Mouse (Mus musculus) liver, embryonic 14.5 days (tissue): ENCODE data around the gene Idh2. TPM values are rescaled to one million over a fixed set of nuclear protein-coding genes. Genes with fewer than 3 reads are reported as not detected.

Source experiments
- ATAC-seq: fragments of 200-750 bp; cut with Nextera tagmentation; 2 replicates; pipeline ENCODE4 v1.8.0; 2017; ENCODE audit warnings: moderate number of reproducible peaks, mild to moderate bottlenecking, moderate library complexity; ENCODE audit not compliant: insufficient read depth
- DNase-seq, 3 experiments: peaks; one replicate each; pipeline ENCODE4 v3.0.0-alpha.2; 2012 to 2013; ENCODE audit warnings: low read depth in 3 of 3, low spot score in 3 of 3
- H3K27ac ChIP-seq: fragments of 300-500 bp; sonication (generic); 2 replicates; pipeline ENCODE4 v1.5.1; 2014; ENCODE audit warnings: moderate library complexity, mild to moderate bottlenecking, control low read depth, inconsistent platforms
- H3K27me3 ChIP-seq: fragments of 300-500 bp; sonication (generic); 2 replicates; pipeline ENCODE4 v1.6.1; 2014; ENCODE audit warnings: mild to moderate bottlenecking, low read length, moderate library complexity; ENCODE audit not compliant: control insufficient read depth, insufficient read depth
- H3K36me3 ChIP-seq: fragments of 300-500 bp; sonication (generic); replicated peaks from 2 replicates; pipeline ENCODE4 v1.6.1; 2014; ENCODE audit warnings: low read depth; ENCODE audit not compliant: control insufficient read depth, insufficient read depth
- H3K4me1 ChIP-seq, 2 experiments: fragments of 200-500 bp in 1 of 2; fragments of 300-500 bp in 1 of 2; sonication (generic) in 1 of 2; replicated peaks; 2 replicates each; pipeline ENCODE4 v1.6.1; 2012 to 2014; ENCODE audit warnings: antibody characterized with exemption in 1 of 2, inconsistent platforms in 1 of 2, low read length in 1 of 2; ENCODE audit not compliant: control insufficient read depth in 2 of 2, insufficient read depth in 2 of 2
- H3K4me2 ChIP-seq: fragments of 300-500 bp; sonication (generic); 2 replicates; pipeline ENCODE4 v1.6.1; 2014; ENCODE audit warnings: low read depth, mild to moderate bottlenecking, control low read depth, moderate library complexity
- H3K4me3 ChIP-seq, 2 experiments: fragments of 200-500 bp in 1 of 2; fragments of 300-500 bp in 1 of 2; sonication (generic) in 1 of 2; 2 replicates each; pipeline ENCODE4 v1.5.1; 2012 to 2014; ENCODE audit warnings: low read depth in 2 of 2, low read length in 2 of 2, mild to moderate bottlenecking in 2 of 2, control low read depth in 1 of 2, inconsistent platforms in 1 of 2, moderate library complexity in 1 of 2; ENCODE audit not compliant: insufficient read depth in 1 of 2
- H3K9ac ChIP-seq: fragments of 300-500 bp; sonication (generic); replicated peaks from 2 replicates; pipeline ENCODE4 v1.6.1; 2014; ENCODE audit warnings: mild to moderate bottlenecking, control low read depth, moderate library complexity
- H3K9me3 ChIP-seq: fragments of 300-500 bp; sonication (generic); 2 replicates; pipeline ENCODE4 v1.6.1; 2016; ENCODE audit warnings: low read length, mixed read lengths; ENCODE audit not compliant: control insufficient read depth
- CTCF ChIP-seq: IDR thresholded peaks from 2 replicates; pipeline ENCODE4 v1.5.1; 2016; ENCODE audit warnings: antibody characterized with exemption, low read depth, control low read depth
- EP300 ChIP-seq: IDR thresholded peaks from 2 replicates; pipeline ENCODE4 v1.6.1; 2016; ENCODE audit warnings: antibody characterized with exemption, low read depth
- WGBS: fragments of 180-500 bp; shearing (Covaris S2); extraction: QIAGEN DNeasy Blood & Tissue Kit; methylation state at CpG from one replicate; pipeline ENCODE4 v1.1.7; 2014; ENCODE audit not compliant: insufficient replicate concordance; 5-methylcytosine and 5-hydroxymethylcytosine counted together
- polyA plus RNA-seq, 2 experiments: library from polyadenylated mRNA; depleted of rRNA in 1 of 2; stranded (reverse) in 1 of 2; unstranded in 1 of 2; fragments of >200 nt; fragmentation: Nextera tagmentation in 1 of 2; extraction: Ambion mirVana in 1 of 2; gene quantifications; 2 replicates each; pipeline versions ENCODE4 v1.2.1 to v1.2.3; 2012 to 2014

The Idh2 gene
- polyA plus RNA-seq, 2 experiments, result 88.2 to 128 TPM

DNA sequence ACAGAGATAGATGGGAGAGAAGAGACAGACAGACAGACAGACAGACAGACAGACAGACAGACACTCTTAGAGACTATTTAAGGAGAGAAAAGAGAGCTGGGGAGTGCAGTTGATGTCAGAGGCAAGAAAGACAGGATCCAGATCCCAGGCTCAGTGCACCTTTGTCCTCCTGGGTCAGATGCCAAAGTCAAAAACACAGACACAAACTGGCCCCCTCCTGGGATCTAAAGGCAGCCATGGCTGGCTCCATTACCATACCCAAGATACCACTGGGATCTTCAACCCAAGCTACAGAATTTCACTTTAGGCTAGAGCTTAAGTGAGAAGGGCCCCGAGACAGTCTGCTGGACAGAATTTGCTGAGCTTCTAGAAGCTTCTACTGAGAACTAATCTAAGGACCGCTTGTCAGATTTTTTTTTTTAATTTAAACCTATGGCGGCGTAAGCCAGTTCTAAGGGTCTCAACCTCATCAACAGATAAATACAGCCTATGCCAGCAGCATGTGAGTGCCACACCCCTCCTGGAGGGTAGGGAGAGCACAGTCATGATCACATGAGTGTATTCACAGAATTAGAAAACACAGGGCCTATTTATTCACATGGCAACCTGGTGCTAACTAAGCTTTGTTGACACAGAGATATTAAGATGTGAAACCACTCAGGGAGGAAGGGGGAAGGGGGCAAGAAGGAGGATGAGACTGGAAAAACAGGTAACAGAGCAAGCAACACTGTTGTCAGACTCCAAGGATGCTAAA is 9.4 kb downstream of the Idh2 start:
- H3K4me3 ChIP-seq, result no peak overlapping the region
- H3K27ac ChIP-seq, result no peak overlapping the region
- TF ChIP-seq EP300 (no peak), CTCF (no peak)
- DNase-seq (no peak), ATAC-seq (no peak)
- peaks cover 7% of the 10 kb centered on the region for H3K36me3 ChIP-seq
- H3K4me1 ChIP-seq, result peaks cover 2 to 6% of the 10 kb centered on the region in 2 experiments; a peak in 3 of 4 replicates
- H3K4me2 ChIP-seq, result no peak overlapping the region
- H3K9ac ChIP-seq, result no peak overlapping the region
- no peaks in the 10 kb centered on the region for H3K27me3 ChIP-seq
- peaks cover 4% of the 10 kb centered on the region for H3K9me3 ChIP-seq
- 81% methylated on average over 4 of the region's 4 CpGs for WGBS

DNA sequence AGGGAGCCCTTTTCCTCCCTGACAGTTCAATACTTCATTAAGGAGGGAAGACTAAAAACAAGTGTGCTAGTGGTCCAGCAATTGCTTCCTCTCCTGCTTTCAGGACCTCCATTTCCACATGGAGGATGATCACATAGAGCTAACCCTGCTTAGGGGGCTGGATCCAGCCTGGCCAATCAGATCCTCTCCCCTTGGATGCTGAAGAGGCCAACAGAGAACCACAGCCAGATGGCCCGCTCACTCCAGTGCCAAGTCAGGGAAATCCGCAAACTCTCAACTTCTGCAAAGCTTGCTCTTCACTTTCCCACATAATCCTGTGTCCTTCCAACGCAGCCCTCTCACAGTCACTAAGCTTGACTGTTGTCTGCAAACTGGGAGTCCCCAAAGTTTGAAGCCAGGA is 11.9 kb downstream of the Idh2 start:
- DNase-seq, result no peak
- no peak for ATAC-seq
- Histone ChIP-seq H3K4me3 (no peak overlapping the region), H3K9me3 (peaks cover 4% of the 10 kb centered on the region), H3K4me1 (no peaks in the 10 kb centered on the region), H3K36me3 (peaks cover 17% of the 10 kb centered on the region), H3K27ac (no peak overlapping the region), H3K9ac (no peak overlapping the region), H3K4me2 (no peak overlapping the region), H3K27me3 (no peaks in the 10 kb centered on the region)
- WGBS, result 79% methylated on average over 3 of the region's 3 CpGs
- TF ChIP-seq EP300 (no peak), CTCF (no peak)

GRCm38 (mm10) chr7:80098389-80098976 is 16.7 kb downstream of the Idh2 start:
- no peaks in the 10 kb centered on the region for H3K4me1 ChIP-seq
- H3K4me2 ChIP-seq, result no peak overlapping the region
- DNase-seq (no peak), ATAC-seq (no peak)
- no peak overlapping the region for H3K27ac ChIP-seq
- WGBS, result 84% methylated on average over 13 of the region's 13 CpGs
- TF ChIP-seq EP300 (no peak), CTCF (no peak)
- no peak overlapping the region for H3K9ac ChIP-seq
- peaks cover 20% of the 10 kb centered on the region for H3K36me3 ChIP-seq
- no peaks in the 10 kb centered on the region for H3K27me3 ChIP-seq
- no peak overlapping the region for H3K4me3 ChIP-seq
- no peaks in the 10 kb centered on the region for H3K9me3 ChIP-seq

DNA sequence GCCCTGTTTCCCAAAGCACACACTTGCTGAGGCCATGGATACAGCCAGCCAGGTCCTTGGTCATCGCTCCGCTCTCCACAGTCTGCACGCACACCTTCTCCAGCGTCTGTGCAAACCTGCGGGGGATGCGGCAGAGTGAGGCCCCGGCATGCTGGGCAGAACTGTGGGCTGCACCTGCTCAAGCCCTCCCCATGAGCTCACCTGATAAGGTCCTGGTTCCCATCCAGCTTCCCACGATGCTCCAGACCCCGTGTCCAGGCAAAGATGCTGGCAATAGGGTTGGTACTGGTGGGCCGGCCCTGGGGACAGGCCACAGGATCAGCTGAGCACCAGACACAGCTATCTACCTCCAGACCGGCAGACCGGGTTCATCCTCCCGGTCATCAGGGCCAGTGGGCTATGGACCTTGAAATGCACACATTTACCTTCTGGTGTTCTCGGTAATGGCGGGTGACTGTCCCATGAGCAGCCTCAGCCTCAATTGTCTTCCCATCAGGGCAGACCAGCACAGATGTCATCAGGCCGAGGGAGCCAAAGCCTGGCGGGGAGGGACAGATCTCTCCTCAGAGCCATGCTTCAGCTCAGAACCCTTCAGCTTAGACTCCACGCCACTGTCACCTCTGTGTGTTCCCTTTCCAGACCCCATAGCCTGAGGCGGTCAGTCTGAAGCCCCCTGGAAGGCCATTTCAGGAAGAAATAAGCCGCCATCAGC is 19.4 kb downstream of the Idh2 start:
- H3K4me1 ChIP-seq, result no peaks in the 10 kb centered on the region
- TF ChIP-seq EP300 (no peak), CTCF (no peak)
- no peak overlapping the region for H3K4me2 ChIP-seq
- H3K36me3 ChIP-seq, result peaks cover 13% of the 10 kb centered on the region
- no peak overlapping the region for H3K4me3 ChIP-seq
- H3K9ac ChIP-seq, result no peak overlapping the region
- H3K27me3 ChIP-seq, result no peaks in the 10 kb centered on the region
- H3K9me3 ChIP-seq, result no peaks in the 10 kb centered on the region
- H3K27ac ChIP-seq, result no peak overlapping the region
- DNase-seq (no peak), ATAC-seq (no peak)
- WGBS, result 78% methylated on average over 20 of the region's 20 CpGs

DNA sequence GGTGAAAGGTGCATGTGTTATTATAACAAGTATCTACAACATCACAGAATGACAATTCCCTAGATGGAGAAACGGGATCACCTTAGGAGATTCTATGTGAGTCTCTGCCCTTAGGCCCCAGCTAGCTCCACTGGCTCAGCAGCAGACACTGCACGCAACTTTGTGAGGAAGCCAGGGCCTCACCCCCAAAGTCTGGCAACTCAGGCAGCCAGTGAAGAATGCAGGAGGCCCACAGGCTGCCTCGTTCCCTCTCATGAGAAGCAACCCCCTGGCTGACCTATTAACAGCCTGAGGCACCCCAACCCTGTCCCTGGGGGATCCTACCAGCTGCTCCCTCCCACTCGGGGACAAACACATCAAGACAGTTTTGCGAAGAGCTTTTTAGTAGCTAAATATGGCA is 20.7 kb downstream of the Idh2 start:
- H3K27me3 ChIP-seq, result no peaks in the 10 kb centered on the region
- H3K27ac ChIP-seq, result no peak overlapping the region
- 65% methylated on average over 5 of the region's 5 CpGs for WGBS
- H3K36me3 ChIP-seq, result peaks cover 6% of the 10 kb centered on the region
- no peaks in the 10 kb centered on the region for H3K9me3 ChIP-seq
- H3K4me1 ChIP-seq, result no peaks in the 10 kb centered on the region
- H3K4me2 ChIP-seq, result no peak overlapping the region
- no peak overlapping the region for H3K9ac ChIP-seq
- TF ChIP-seq CTCF (no peak), EP300 (no peak)
- H3K4me3 ChIP-seq, result no peak overlapping the region
- no peak for DNase-seq
- no peak for ATAC-seq
